Mouse (Mus musculus) CH12.LX (cell line): ENCODE measurements around the gene Ttc7b. TPM values are rescaled to one million over a fixed set of nuclear protein-coding genes. Genes with fewer than 3 reads are reported as not detected.

ENCODE experiments used
- DNase-seq: peaks from one replicate; pipeline ENCODE4 v3.0.0-alpha.2; 2013; ENCODE audit errors: extremely low read depth
- H3K27ac ChIP-seq: 2 replicates; pipeline ENCODE4 v1.5.1; 2012; ENCODE audit warnings: low read depth, mild to moderate bottlenecking, control low read depth, moderate library complexity; ENCODE audit not compliant: insufficient read depth
- H3K27me3 ChIP-seq: replicated peaks from 2 replicates; pipeline ENCODE3; 2012; ENCODE audit warnings: inconsistent platforms
- H3K36me3 ChIP-seq, 2 experiments: replicated peaks in 1 of 2; 2 replicates each; pipeline versions ENCODE3 to v1.6.1; 2012; ENCODE audit warnings: inconsistent platforms in 1 of 2, low read length in 1 of 2, mild to moderate bottlenecking in 1 of 2, mixed read lengths in 1 of 2, moderate library complexity in 1 of 2; ENCODE audit not compliant: control insufficient read depth in 1 of 2, insufficient read depth in 1 of 2
- H3K4me1 ChIP-seq, 2 experiments: 2 replicates each; pipeline ENCODE4 v1.6.1; 2012; ENCODE audit warnings: inconsistent platforms in 1 of 2, moderate library complexity in 1 of 2; ENCODE audit not compliant: insufficient read depth in 2 of 2, control insufficient read depth in 1 of 2
- H3K4me2 ChIP-seq: 2 replicates; pipeline ENCODE4 v1.6.1; 2012; ENCODE audit warnings: low read depth, mild to moderate bottlenecking, control low read depth; ENCODE audit not compliant: poor library complexity, insufficient read depth, severe bottlenecking
- H3K4me3 ChIP-seq, 3 experiments: fragments of 150-350 bp in 1 of 3; sonication (generic) in 1 of 3; replicated peaks in 1 of 3; 2 replicates each; pipeline versions ENCODE3 to v1.5.1; 2011 to 2012; ENCODE audit warnings: low read depth in 2 of 3, low read length in 2 of 3, mild to moderate bottlenecking in 2 of 3, moderate library complexity in 2 of 3, control low read depth in 1 of 3, improper control_type of control experiment in 1 of 3, inconsistent platforms in 1 of 3, mixed read lengths in 1 of 3; ENCODE audit not compliant: poor library complexity in 1 of 3
- H3K79me2 ChIP-seq: replicated peaks from 2 replicates; pipeline ENCODE4 v1.6.1; 2012; ENCODE audit warnings: mild to moderate bottlenecking, moderate library complexity; ENCODE audit not compliant: control insufficient read depth, poor library complexity, insufficient read depth, severe bottlenecking; ENCODE audit errors: extremely low read depth
- H3K9ac ChIP-seq: 2 replicates; pipeline ENCODE4 v1.6.1; 2012; ENCODE audit warnings: low read depth, mild to moderate bottlenecking, control low read depth, moderate library complexity; ENCODE audit not compliant: insufficient read depth
- H3K9me3 ChIP-seq: replicated peaks from 2 replicates; pipeline ENCODE3; 2012; ENCODE audit warnings: low read length, inconsistent platforms, mixed read lengths
- BHLHE40 ChIP-seq: IDR thresholded peaks from 2 replicates; pipeline ENCODE4 v1.6.1; 2011; ENCODE audit warnings: mild to moderate bottlenecking, low read depth, low read length, improper control_type of control experiment
- CHD1 ChIP-seq: IDR thresholded peaks from 2 replicates; pipeline ENCODE4 v1.6.1; 2012; ENCODE audit warnings: low read depth, low read length, improper control_type of control experiment, inconsistent platforms
- CHD2 ChIP-seq: IDR thresholded peaks from 2 replicates; pipeline ENCODE4 v1.6.1; 2011; ENCODE audit warnings: low read length, improper control_type of control experiment
- CTCF ChIP-seq, 2 experiments: IDR thresholded peaks in 1 of 2; conservative IDR thresholded peaks in 1 of 2; 2 replicates each; pipeline ENCODE4 v1.5.1; 2011 to 2012; ENCODE audit warnings: low read depth in 2 of 2, low read length in 2 of 2, improper control_type of control experiment in 1 of 2, inconsistent platforms in 1 of 2, mild to moderate bottlenecking in 1 of 2, moderate library complexity in 1 of 2
- ETS1 ChIP-seq: conservative IDR thresholded peaks from 2 replicates; pipeline ENCODE4 v1.6.1; 2012; ENCODE audit warnings: low read depth, mild to moderate bottlenecking, inconsistent platforms, low read length, improper control_type of control experiment, moderate library complexity
- HCFC1 ChIP-seq: IDR thresholded peaks from 2 replicates; pipeline ENCODE4 v1.6.1; 2012; ENCODE audit warnings: low read depth, mild to moderate bottlenecking, inconsistent platforms, low read length, improper control_type of control experiment
- JUN ChIP-seq: IDR thresholded peaks from 2 replicates; pipeline ENCODE4 v1.6.1; 2011; ENCODE audit warnings: low read depth, mild to moderate bottlenecking, low read length, improper control_type of control experiment, moderate library complexity; ENCODE audit not compliant: insufficient read depth
- MAFK ChIP-seq: IDR thresholded peaks from 2 replicates; pipeline ENCODE4 v1.6.1; 2011; ENCODE audit warnings: low read length, improper control_type of control experiment; ENCODE audit not compliant: insufficient replicate concordance
- MAX ChIP-seq: IDR thresholded peaks from 2 replicates; pipeline ENCODE4 v1.6.1; 2011; ENCODE audit warnings: low read length, improper control_type of control experiment
- MEF2A ChIP-seq: IDR thresholded peaks from 2 replicates; pipeline ENCODE4 v1.6.1; 2014; ENCODE audit warnings: low read depth, mild to moderate bottlenecking, inconsistent platforms, low read length, improper control_type of control experiment, borderline replicate concordance
- MXI1 ChIP-seq: IDR thresholded peaks from 2 replicates; pipeline ENCODE4 v1.6.1; 2011; ENCODE audit warnings: mild to moderate bottlenecking, low read depth, low read length, improper control_type of control experiment
- NRF1 ChIP-seq: IDR thresholded peaks from 2 replicates; pipeline ENCODE4 v1.6.1; 2014; ENCODE audit warnings: low read depth, mild to moderate bottlenecking, inconsistent platforms, low read length, improper control_type of control experiment, moderate library complexity
- POLR2A ChIP-seq: IDR thresholded peaks from 2 replicates; pipeline ENCODE4 v1.6.1; 2011; ENCODE audit warnings: low read depth, mild to moderate bottlenecking, improper control_type of control experiment, low read length
- POLR2AphosphoS2 ChIP-seq: IDR thresholded peaks from 2 replicates; pipeline ENCODE4 v1.6.1; 2011; ENCODE audit warnings: low read depth, low read length, improper control_type of control experiment
- RAD21 ChIP-seq: IDR thresholded peaks from 2 replicates; pipeline ENCODE4 v1.6.1; 2011; ENCODE audit warnings: low read depth, mild to moderate bottlenecking, low read length, improper control_type of control experiment, moderate library complexity
- RCOR1 ChIP-seq: conservative IDR thresholded peaks from 2 replicates; pipeline ENCODE4 v1.6.1; 2012; ENCODE audit warnings: low read depth, mild to moderate bottlenecking, inconsistent platforms, low read length, improper control_type of control experiment
- SIN3A ChIP-seq: IDR thresholded peaks from 2 replicates; pipeline ENCODE4 v1.6.1; 2012; ENCODE audit warnings: low read length, improper control_type of control experiment, inconsistent platforms
- SMC3 ChIP-seq: IDR thresholded peaks from 2 replicates; pipeline ENCODE4 v1.6.1; 2011; ENCODE audit warnings: low read depth, low read length, improper control_type of control experiment
- TBP ChIP-seq: conservative IDR thresholded peaks from 2 replicates; pipeline ENCODE4 v1.6.1; 2011; ENCODE audit warnings: low read depth, low read length, improper control_type of control experiment
- TCF12 ChIP-seq: IDR thresholded peaks from 2 replicates; pipeline ENCODE4 v1.6.1; 2014; ENCODE audit warnings: low read depth, mild to moderate bottlenecking, inconsistent platforms, low read length, improper control_type of control experiment
- UBTF ChIP-seq: IDR thresholded peaks from 2 replicates; pipeline ENCODE4 v1.6.1; 2012; ENCODE audit warnings: low read depth, mild to moderate bottlenecking, inconsistent platforms, low read length, improper control_type of control experiment, moderate library complexity
- USF1 ChIP-seq: IDR thresholded peaks from 2 replicates; pipeline ENCODE4 v1.6.1; 2014; ENCODE audit warnings: low read depth, mild to moderate bottlenecking, inconsistent platforms, low read length, improper control_type of control experiment
- USF2 ChIP-seq: conservative IDR thresholded peaks from 2 replicates; pipeline ENCODE4 v1.6.1; 2011; ENCODE audit warnings: low read depth, low read length, improper control_type of control experiment
- ZC3H11A ChIP-seq: IDR thresholded peaks from 2 replicates; pipeline ENCODE4 v1.6.1; 2012; ENCODE audit warnings: low read depth, mild to moderate bottlenecking, inconsistent platforms, low read length, improper control_type of control experiment
- ZKSCAN1 ChIP-seq: IDR thresholded peaks from 2 replicates; pipeline ENCODE4 v1.6.1; 2012; ENCODE audit warnings: low read depth, inconsistent platforms, low read length, improper control_type of control experiment, borderline replicate concordance
- ZNF384 ChIP-seq: IDR thresholded peaks from 2 replicates; pipeline ENCODE4 v1.6.1; 2012; ENCODE audit warnings: low read depth, low read length, improper control_type of control experiment, inconsistent platforms
- dilution Hi-C: fragments of 300-500 bp; cut with MboI; formaldehyde crosslinking; loops from 2 replicates; pipeline ENCODE4 v1.14.3; 2020; ENCODE audit warnings: low sequenced_read_pairs; ENCODE audit not compliant: extremely low pct_unique_long_range_greater_than_20kb, extremely low pct_ligation_motif_present
- in situ Hi-C: fragments of 300-500 bp; cut with MboI; formaldehyde crosslinking; loops from 3 replicates; pipeline ENCODE4 v1.14.3; 2019; ENCODE audit warnings: low sequenced_read_pairs, low pct_ligation_motif_present, low pct_unique_long_range_greater_than_20kb, mixed read lengths
- polyA plus RNA-seq: library from polyadenylated mRNA; unstranded; fragments of >175 nt; gene quantifications from 2 replicates; pipeline ENCODE4 v1.2.1, GENCODE M21; 2012; ENCODE audit warnings: low read depth; ENCODE audit not compliant: insufficient read length
- total RNA-seq, 2 experiments: library from RNA; depleted of rRNA; stranded (reverse); fragments of 300-350 nt in 1 of 2; fragments of >200 nt in 1 of 2; gene quantifications; 2 replicates each; pipeline ENCODE4 v1.2.3; 2012 to 2014

Ttc7b gene
- total and polyA plus RNA-seq, 3 experiments = 7.8 to 18.3 (median 12.7) TPM

DNA sequence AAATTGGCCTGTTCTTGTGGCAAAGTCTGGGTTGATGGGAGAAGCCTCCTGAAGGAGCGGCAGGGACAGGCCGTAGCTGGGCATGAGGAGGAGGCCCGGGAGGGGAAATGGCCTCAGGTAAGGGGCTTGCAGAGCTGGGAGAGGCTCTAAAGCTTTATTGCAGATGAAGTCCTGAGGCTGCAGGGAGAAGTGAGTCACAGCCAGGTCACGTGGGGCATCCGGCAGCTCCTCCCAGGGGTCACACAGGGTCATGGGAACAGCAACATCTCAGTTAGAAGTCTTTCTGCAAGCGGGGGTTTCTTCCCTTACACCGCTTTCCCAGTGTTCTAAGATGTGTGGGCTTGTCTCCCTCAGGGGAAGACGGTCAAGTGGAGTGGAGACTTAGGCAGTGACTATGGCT is 8.5 kb upstream of the Ttc7b start:
- TF ChIP-seq USF2 (peak; percentile 56), MEF2A (no peak), USF1 (peak; percentile 68), RAD21 (no peak), ZC3H11A (no peak), ZNF384 (no peak), BHLHE40 (no peak), JUN (no peak)
- Histone ChIP-seq H3K4me1 (peaks cover 5 to 23% of the 10 kb centered on the region in 2 experiments; a peak in 2 of 4 replicates), H3K79me2 (no peaks in the 10 kb centered on the region), H3K27ac (no peak overlapping the region), H3K4me2 (no peak overlapping the region), H3K4me3 (no peak overlapping the region), H3K9ac (no peak overlapping the region), H3K9me3 (no peaks in the 10 kb centered on the region), H3K27me3 (no peaks in the 10 kb centered on the region), H3K36me3 (no peaks in the 10 kb centered on the region)
- dilution Hi-C loops = no loop called here
- in situ Hi-C loops = no loop called here
- no peak for DNase-seq

DNA sequence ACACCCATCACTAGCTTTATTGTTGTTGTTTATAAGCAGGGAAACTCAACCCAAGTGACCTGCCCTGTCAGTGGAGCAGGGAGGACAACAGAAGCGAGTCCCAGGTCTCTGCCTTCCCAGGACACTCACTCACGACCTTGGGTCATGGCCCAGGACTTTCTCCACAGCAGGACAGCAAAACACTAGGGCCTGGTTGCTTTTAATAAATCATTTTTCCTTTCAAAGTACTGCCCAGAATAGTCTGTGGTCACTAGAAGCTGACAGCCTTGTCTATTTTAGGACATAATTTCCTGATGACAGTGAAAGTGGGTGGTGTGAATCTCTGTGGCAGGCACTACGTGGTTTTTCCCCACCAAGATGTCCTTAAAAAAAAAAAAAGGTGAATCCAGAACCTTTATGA is 7.6 kb upstream of the Ttc7b start:
- dilution Hi-C loops (no loop called here), in situ Hi-C loops (no loop called here)
- H3K36me3 ChIP-seq = no peaks in the 10 kb centered on the region
- H3K9me3 ChIP-seq = peaks cover 3% of the 10 kb centered on the region
- no peaks in the 10 kb centered on the region for H3K27me3 ChIP-seq
- no peaks in the 10 kb centered on the region for H3K79me2 ChIP-seq
- no peak overlapping the region for H3K27ac ChIP-seq
- no peak overlapping the region for H3K4me3 ChIP-seq
- TF ChIP-seq MEF2A (peak; percentile 79; the same call in 1 of the 2 replicates), NRF1 (no peak)
- H3K4me2 ChIP-seq = no peak overlapping the region
- no peak overlapping the region for H3K9ac ChIP-seq
- peaks cover 5 to 23% of the 10 kb centered on the region in 2 experiments; a peak in 2 of 4 replicates for H3K4me1 ChIP-seq
- no peak for DNase-seq

DNA sequence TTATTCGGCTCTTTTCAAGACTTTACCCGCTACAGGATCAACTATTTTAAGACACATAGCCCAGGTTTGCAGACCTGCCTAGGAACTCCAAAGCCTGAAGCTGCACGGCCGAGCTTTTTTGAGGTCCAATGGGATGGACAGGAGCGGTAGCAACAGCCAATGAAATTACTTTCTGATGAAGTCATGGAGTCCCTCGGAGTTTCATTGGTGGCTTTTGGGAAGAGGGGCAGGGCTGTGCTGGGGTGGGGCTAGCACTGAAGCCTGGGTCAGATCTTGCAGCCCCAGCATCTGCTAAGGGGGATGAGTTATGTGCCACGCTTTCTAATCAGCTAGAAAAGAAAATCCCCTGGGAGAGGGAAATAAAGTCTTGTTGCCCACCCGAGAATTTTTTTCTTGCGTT is 7.1 kb upstream of the Ttc7b start:
- Histone ChIP-seq H3K4me2 (peak overlapping the region; percentile 57; the same call in 1 of the 2 replicates), H3K9me3 (peaks cover 6% of the 10 kb centered on the region), H3K27ac (no peak overlapping the region), H3K4me1 (peaks cover 5 to 23% of the 10 kb centered on the region in 2 experiments; a peak in 2 of 4 replicates), H3K9ac (no peak overlapping the region), H3K79me2 (no peaks in the 10 kb centered on the region), H3K27me3 (no peaks in the 10 kb centered on the region), H3K36me3 (no peaks in the 10 kb centered on the region), H3K4me3 (peak overlapping the region in 2 of 3 experiments; percentile 14 to 30)
- DNase-seq = peak; percentile 86
- in situ Hi-C loops (no loop called here), dilution Hi-C loops (no loop called here)
- TF ChIP-seq TCF12 = no peak
- peak; percentile 37; the same call in 1 of the 2 replicates for TF ChIP-seq MAX
- TF ChIP-seq MEF2A = no peak
- TF ChIP-seq CTCF (conservative IDR thresholded peaks at IDR 0.05 in 1 of 2, IDR thresholded peaks at IDR 0.05 in 1 of 2; ENCODE audit: low read depth in 2 of 2, low read length in 2 of 2) = no peak
- no peak for TF ChIP-seq RCOR1
- no peak for TF ChIP-seq USF1
- peak; percentile 31; the same call in 1 of the 2 replicates for TF ChIP-seq MXI1
- no peak for TF ChIP-seq ETS1
- TF ChIP-seq CHD2 = peak; percentile 84
- no peak for TF ChIP-seq POLR2AphosphoS2
- TF ChIP-seq TBP = no peak
- no peak for TF ChIP-seq HCFC1
- no peak for TF ChIP-seq CHD1
- no peak for TF ChIP-seq POLR2A
- peak; percentile 81 for TF ChIP-seq JUN
- TF ChIP-seq RAD21 = no peak
- no peak for TF ChIP-seq SMC3
- no peak for TF ChIP-seq ZKSCAN1
- TF ChIP-seq MAFK = no peak
- TF ChIP-seq BHLHE40 = no peak
- 0 out of 2 replicates have a peak, but pooled peaks have one; percentile 45 for TF ChIP-seq SIN3A
- TF ChIP-seq UBTF = no peak
